Mouse (Mus musculus) ES-CJ7 (cell line): Measurements from ENCODE around the gene Rplp1.

Source experiments
- DNase-seq: peaks from one replicate; pipeline ENCODE4 v3.0.0; 2011; ENCODE audit warnings: low read depth, low spot score

Gene Rplp1

DNA sequence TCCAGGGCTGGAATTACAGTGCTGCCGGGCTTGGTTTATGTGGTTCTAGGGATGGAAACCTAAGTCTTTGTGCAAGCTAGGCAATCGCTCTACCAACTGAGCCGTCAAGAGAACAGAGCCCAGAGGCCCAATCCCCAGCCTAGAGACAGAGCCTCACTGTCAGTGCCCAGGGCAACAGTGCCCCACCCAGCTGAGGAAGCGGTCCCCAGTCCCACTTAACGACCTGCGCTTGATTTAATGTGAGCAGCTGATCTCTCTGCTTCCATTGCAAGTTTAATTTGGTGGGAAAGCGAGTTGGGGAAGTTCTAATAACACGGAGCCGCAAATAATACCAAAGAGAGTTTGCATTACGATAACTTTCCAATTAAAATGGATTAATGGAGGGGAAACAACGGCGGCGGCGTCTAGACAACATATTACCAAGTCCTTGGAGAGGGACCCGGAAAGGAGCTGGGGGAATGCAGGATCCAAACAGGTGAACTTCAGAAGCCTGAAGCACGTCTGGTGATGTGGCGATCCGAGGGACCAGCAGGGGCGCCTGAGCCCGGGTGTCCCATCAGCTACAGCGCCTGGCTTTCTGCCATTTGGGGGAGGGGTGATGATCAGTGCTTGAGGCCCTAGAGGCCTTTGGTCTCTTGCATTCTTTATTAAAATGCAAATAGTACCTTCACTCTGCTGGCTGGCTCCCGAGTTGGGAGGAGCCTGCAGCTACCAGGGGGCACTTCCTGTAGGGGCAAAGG lies 36.8 kb downstream of the Rplp1 start:
- DNase-seq = peak; percentile 85

DNA sequence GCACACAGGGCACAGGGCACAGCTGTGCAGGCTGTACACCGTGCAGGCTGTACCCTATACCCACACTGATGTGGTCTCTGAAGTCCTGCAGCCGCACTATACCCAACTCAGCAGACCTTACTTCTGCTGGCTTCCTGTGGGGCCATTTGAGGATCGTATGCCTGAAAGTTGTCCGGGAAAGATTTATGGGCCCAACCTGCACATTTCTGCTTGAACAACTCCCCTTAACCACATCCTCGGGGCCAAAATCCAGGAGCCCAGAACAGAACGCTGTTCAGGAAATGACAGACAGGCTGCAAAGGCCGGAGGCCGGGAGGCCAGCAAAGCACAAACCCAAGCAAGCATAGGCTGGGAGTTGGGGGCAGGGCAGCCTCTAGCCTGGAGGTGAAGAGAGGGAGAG lies 41.0 kb downstream of the Rplp1 start:
- no peak for DNase-seq

DNA sequence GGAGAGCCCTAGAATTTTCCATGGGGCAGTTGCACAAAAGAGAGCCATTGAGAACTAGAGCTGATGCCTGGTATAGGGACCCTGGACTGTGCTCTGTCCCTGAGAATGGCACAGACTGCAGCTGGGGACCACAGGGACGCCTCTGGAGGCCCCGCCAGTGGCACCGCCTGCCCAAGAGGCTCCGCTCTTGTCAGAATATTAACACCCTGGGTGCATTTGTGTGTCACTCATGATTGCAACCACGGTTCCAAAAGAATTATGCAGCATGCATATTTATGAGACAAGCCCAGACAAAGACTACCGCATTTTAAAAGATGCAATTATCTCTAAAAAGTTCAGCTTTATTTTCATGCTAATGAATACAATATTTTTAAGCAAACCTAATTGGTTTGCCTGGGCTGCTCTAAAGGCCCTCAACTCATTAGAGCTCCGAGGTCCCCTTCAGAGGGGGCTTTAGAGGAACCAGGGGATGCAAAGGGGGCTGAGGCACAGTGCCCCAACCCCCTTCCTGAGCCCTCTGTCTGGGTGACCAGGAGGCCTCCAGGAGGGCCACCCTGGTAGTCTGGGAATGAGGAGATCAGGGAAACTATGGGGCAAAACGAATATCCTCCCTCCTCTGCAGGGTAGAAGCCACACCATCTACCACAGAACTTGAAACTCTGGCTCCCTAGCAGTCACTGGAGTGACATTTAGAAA lies 41.9 kb downstream of the Rplp1 start:
- no peak for DNase-seq

DNA sequence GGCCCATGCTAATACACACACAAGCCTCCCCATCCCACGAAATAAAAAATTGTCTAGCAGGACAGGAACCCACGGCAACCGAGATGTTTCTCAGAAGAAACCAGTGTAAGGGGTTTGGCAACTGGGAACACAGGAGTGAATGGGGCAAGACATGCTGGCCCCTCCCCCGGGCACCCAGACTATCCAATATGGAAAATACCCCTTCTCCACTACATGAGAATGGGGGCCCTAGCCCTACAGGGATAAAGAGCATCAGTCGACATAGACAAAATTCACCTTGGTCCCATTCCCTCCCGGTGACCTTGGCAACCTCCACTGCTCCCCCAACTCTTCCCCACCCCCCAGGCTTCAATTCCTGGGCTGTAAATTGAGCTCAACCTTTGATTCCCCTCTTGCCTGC lies 42.5 kb downstream of the Rplp1 start:
- no peak for DNase-seq

DNA sequence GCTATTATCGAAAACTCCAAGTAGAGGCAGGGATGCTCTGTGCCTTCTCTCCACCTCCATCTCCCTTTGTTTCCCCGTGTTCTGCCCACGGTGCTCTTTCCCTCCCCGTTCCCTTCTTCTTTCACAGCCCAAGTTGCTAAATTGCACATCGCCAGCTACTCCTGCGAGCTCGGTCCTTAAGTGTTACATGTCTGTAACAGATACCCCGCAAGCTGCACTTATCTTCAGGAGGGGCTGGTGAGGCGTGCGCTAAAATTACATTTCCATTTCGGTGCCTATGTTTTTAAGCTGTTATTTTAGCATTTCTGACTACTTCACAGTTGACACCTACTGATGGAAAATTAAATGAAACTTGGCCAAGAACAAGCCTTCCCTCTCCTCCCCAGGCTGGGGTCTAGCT lies 46.7 kb downstream of the Rplp1 start:
- DNase-seq = no peak
